Mouse (Mus musculus): Measurements from ENCODE around the gene Elovl5.

GRCm38 (mm10) chr9:77990278-77990677 is 73.1 kb downstream of the Elovl5 start:
- no peak for TF ChIP-seq POLR2A (IDR thresholded peaks at IDR 0.05; ENCODE audit: control insufficient read depth, extremely low read depth, insufficient read depth, low read length, poor library complexity)
- no peak for TF ChIP-seq CTCF (IDR thresholded peaks at IDR 0.05; ENCODE audit: borderline replicate concordance, control insufficient read depth, extremely low read depth, insufficient read depth, low read length, poor library complexity)

Data from thymus, adult 2 months (tissue).